Mouse (Mus musculus) neural tube, embryonic 15.5 days (tissue): ENCODE results near the gene Rpsa. TPM values are rescaled to one million over a fixed set of nuclear protein-coding genes. Genes with fewer than 3 reads are reported as not detected.

Experiments used
- ATAC-seq: fragments of 200-750 bp; cut with Nextera tagmentation; 2 replicates; pipeline ENCODE4 v1.8.0; 2017; ENCODE audit warnings: mild to moderate bottlenecking, moderate TSS enrichment, moderate library complexity; ENCODE audit not compliant: low FRiP score
- H3K27ac ChIP-seq: fragments of 300-500 bp; sonication (generic); replicated peaks from 2 replicates; pipeline ENCODE4 v1.5.1; 2015; ENCODE audit warnings: mild to moderate bottlenecking, inconsistent platforms
- H3K27me3 ChIP-seq: fragments of 300-500 bp; sonication (generic); replicated peaks from 2 replicates; pipeline ENCODE4 v1.6.1; 2015; ENCODE audit warnings: inconsistent platforms
- H3K36me3 ChIP-seq: fragments of 300-500 bp; sonication (generic); 2 replicates; pipeline ENCODE4 v1.6.1; 2015; ENCODE audit warnings: inconsistent platforms
- H3K4me1 ChIP-seq: fragments of 300-500 bp; sonication (generic); 2 replicates; pipeline ENCODE4 v1.6.1; 2015; ENCODE audit warnings: inconsistent platforms
- H3K4me2 ChIP-seq: fragments of 300-500 bp; sonication (generic); 2 replicates; pipeline ENCODE4 v1.6.1; 2015; ENCODE audit warnings: inconsistent platforms, mild to moderate bottlenecking, moderate library complexity
- H3K4me3 ChIP-seq: fragments of 300-500 bp; sonication (generic); replicated peaks from 2 replicates; pipeline ENCODE4 v1.5.1; 2015; ENCODE audit warnings: mild to moderate bottlenecking, inconsistent platforms
- H3K9ac ChIP-seq: fragments of 300-500 bp; sonication (generic); replicated peaks from 2 replicates; pipeline ENCODE4 v1.6.1; 2015; ENCODE audit warnings: mild to moderate bottlenecking, inconsistent platforms
- H3K9me3 ChIP-seq: fragments of 300-500 bp; sonication (generic); replicated peaks from 2 replicates; pipeline ENCODE4 v1.6.1; 2016; ENCODE audit warnings: inconsistent platforms
- WGBS: fragments of 180-500 bp; shearing (Covaris S2); methylation state at CpG from one replicate; pipeline ENCODE4 v1.1.7; 2015; ENCODE audit warnings: mixed read lengths; 5-methylcytosine and 5-hydroxymethylcytosine counted together
- polyA plus RNA-seq: library from polyadenylated mRNA; unstranded; fragments of >200 nt; fragmentation: Nextera tagmentation; extraction: Ambion mirVana; gene quantifications from 2 replicates; pipeline ENCODE4 v1.2.1, GENCODE M21; 2015

Gene Rpsa
- polyA plus RNA-seq, 1 experiment from 2014 or later = 830 TPM

DNA sequence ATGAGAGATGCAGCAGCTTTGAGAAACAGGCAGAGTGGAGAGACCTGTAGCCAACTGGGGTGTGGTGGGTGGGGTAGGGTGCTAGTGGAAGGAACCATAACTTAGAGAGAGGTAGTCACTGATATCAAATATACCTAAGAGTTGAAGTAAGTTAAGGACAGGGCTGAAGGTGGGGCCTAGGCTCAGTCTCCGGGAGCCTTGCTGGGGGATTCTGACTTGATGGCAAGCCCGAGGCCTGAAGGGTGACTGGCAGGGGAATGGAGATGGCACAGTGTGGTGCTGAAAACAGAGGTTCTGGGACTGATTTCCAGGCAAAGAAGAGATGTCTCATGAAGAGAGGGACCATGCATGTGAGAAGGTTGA is 12.7 kb upstream of the Rpsa start:
- H3K9ac ChIP-seq = no peak overlapping the region
- 96% methylated on average over 2 of the region's 2 CpGs for WGBS
- H3K27ac ChIP-seq = no peak overlapping the region
- no peak for ATAC-seq
- H3K4me1 ChIP-seq = peaks cover 7% of the 10 kb centered on the region
- H3K4me3 ChIP-seq = no peak overlapping the region
- no peaks in the 10 kb centered on the region for H3K27me3 ChIP-seq
- peaks cover 32% of the 10 kb centered on the region for H3K36me3 ChIP-seq
- H3K4me2 ChIP-seq = no peak overlapping the region
- H3K9me3 ChIP-seq = no peaks in the 10 kb centered on the region

DNA sequence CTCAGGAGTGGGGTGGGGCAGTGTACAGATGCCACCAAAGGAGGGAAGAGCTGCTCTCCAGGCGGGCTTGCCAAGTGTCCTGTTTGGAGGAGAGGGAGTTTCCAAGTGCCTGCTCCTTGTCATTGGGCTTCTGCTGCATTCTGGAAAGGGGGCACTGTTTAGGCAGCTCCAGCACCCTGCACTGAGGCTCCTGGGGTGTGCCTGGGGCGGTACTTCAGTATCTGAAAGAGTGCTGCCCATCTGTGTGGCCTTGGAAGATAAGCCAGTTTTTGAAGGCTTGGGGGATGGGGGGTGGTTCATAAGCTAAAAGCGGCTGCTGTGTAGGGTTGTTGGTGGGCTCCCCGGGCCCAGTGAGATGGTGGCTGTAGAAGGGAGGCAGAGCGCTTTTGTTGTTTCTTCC is 11.9 kb upstream of the Rpsa start:
- H3K4me1 ChIP-seq = peaks cover 7% of the 10 kb centered on the region
- no peak overlapping the region for H3K9ac ChIP-seq
- peaks cover 40% of the 10 kb centered on the region for H3K36me3 ChIP-seq
- H3K9me3 ChIP-seq = no peaks in the 10 kb centered on the region
- no peak overlapping the region for H3K4me3 ChIP-seq
- H3K27ac ChIP-seq = no peak overlapping the region
- no peak overlapping the region for H3K4me2 ChIP-seq
- H3K27me3 ChIP-seq = no peaks in the 10 kb centered on the region
- WGBS = 92% methylated on average over 5 of the region's 5 CpGs
- ATAC-seq = no peak

DNA sequence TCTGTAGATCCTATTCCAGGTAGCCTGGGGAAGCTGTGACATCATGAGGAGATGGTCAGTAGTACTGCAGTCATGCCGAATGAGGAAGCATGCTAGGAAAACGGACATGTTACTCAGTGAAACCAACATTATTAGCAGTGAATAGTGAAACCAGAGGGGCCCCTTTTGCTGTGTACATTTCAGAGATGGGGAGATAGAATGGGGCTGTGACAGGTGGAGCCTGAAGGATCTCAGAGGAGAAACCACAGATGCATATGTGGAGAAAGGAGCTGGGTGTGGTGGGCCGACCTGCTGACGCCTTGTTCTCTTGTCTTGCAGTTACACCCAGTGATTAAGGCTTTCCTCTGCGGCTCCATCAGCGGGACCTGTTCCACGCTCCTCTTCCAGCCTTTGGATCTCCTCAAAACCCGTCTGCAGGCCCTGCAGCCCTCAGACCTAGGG is 11.3 kb upstream of the Rpsa start:
- H3K27ac ChIP-seq = no peak overlapping the region
- no peaks in the 10 kb centered on the region for H3K9me3 ChIP-seq
- H3K9ac ChIP-seq = no peak overlapping the region
- no peak overlapping the region for H3K4me3 ChIP-seq
- no peaks in the 10 kb centered on the region for H3K27me3 ChIP-seq
- ATAC-seq = no peak
- 90% methylated on average over 8 of the region's 8 CpGs for WGBS
- peaks cover 4% of the 10 kb centered on the region for H3K4me1 ChIP-seq
- H3K36me3 ChIP-seq = peaks cover 46% of the 10 kb centered on the region
- H3K4me2 ChIP-seq = no peak overlapping the region

DNA sequence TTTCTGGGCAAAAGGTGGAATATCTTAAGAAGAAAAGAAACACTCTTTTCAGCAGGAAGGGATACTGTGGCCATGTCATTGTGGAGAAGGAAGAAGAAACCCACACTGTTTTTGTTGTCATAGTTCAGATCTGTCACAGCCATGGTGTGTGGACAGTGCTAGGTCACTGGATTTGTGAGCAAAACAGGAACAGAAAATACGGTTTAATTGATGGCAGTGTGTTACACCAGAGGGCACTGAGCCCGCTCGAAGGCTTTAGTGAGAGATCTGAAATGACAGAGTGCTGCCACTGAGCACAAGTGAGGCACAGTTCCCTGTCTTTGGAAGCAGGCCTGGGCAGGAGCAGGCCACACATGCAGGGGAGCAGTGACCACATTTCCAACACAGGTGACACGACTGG is 9.3 kb upstream of the Rpsa start:
- Histone ChIP-seq H3K9ac (no peak overlapping the region), H3K4me2 (no peak overlapping the region), H3K27me3 (no peaks in the 10 kb centered on the region), H3K36me3 (peaks cover 57% of the 10 kb centered on the region), H3K4me1 (no peaks in the 10 kb centered on the region), H3K27ac (no peak overlapping the region), H3K4me3 (no peak overlapping the region), H3K9me3 (no peaks in the 10 kb centered on the region)
- ATAC-seq = no peak
- WGBS = 92% methylated on average over 4 of the region's 4 CpGs

DNA sequence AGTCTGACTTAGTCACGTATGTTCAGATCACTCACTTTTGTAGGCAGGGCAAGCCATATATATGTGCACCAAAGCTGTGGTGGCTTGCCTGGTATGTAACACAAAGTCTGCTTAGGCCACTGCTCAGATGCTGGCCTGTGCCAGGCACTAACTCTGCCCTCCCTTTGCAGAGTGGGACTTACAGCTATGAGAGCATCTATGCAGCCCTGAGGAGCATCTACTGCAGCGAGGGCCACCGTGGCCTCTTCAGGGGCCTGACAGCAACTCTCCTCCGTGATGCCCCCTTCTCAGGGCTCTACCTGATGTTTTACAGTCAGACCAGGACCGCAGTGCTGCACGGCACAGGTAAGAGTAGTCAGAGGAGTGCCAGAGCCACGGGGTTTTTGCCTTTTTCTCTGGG is 7.0 kb upstream of the Rpsa start:
- Histone ChIP-seq H3K27ac (no peak overlapping the region), H3K27me3 (no peaks in the 10 kb centered on the region), H3K36me3 (peaks cover 69% of the 10 kb centered on the region), H3K4me2 (no peak overlapping the region), H3K9ac (no peak overlapping the region), H3K4me1 (no peaks in the 10 kb centered on the region), H3K4me3 (no peak overlapping the region), H3K9me3 (no peaks in the 10 kb centered on the region)
- no peak for ATAC-seq
- WGBS = 95% methylated on average over 7 of the region's 7 CpGs

DNA sequence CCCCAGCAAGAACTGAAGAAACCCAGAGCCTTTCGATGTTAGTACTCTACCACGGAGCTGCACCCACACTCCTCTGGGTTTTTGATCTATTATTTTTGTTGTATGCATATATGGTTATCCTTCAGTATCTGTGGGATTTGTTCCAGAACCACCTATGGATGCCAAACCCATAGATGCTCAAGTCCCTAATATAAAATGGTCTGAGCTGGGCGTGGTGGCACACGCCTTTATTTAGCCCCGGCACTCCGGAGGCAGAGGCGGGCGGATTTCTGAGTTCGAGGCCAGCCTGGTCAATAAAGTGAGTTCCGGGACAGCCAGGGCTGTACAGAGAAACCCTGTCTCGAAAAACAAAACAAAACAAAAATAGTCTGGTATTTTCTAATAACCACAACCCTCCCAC is 621 bp upstream of the Rpsa start:
- Histone ChIP-seq H3K4me1 (peaks cover 20% of the 10 kb centered on the region), H3K9me3 (no peaks in the 10 kb centered on the region), H3K4me2 (peak overlapping the region; percentile 65), H3K4me3 (peak overlapping the region; percentile 100), H3K27me3 (no peaks in the 10 kb centered on the region), H3K9ac (peak overlapping the region; percentile 50; the same call in 1 of the 2 replicates), H3K27ac (peak overlapping the region; percentile 87), H3K36me3 (peaks cover 50% of the 10 kb centered on the region)
- ATAC-seq = peak; percentile 19
- WGBS = 59% methylated on average over 11 of the region's 11 CpGs

DNA sequence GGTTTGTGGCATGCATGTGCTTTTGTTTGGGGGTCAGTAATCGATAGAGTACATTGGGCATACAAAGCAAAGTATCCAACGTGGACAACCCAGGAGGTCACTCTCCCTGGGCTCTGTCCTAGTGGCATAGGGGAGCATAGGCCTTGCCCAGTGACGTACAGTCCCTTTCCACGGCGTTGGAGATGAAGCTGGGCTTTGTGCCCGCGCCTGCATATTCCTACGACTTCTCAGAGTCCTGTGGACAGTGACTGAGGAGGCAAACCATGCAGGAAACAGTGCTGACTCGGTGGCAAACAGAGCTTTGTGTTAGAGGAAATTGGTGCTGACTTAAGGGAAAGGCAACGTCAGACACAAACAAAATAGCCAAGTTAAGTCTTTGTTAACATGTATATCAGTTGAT is 1.8 kb downstream of the Rpsa start:
- Histone ChIP-seq H3K9ac (peak overlapping the region; percentile 98; the same call in 1 of the 2 replicates), H3K27ac (no peak overlapping the region), H3K4me2 (peak overlapping the region; percentile 85), H3K4me3 (peak overlapping the region; percentile 100), H3K27me3 (no peaks in the 10 kb centered on the region), H3K9me3 (no peaks in the 10 kb centered on the region), H3K36me3 (peaks cover 43% of the 10 kb centered on the region), H3K4me1 (peaks cover 20% of the 10 kb centered on the region)
- WGBS = 75% methylated on average over 10 of the region's 10 CpGs
- no peak for ATAC-seq

DNA sequence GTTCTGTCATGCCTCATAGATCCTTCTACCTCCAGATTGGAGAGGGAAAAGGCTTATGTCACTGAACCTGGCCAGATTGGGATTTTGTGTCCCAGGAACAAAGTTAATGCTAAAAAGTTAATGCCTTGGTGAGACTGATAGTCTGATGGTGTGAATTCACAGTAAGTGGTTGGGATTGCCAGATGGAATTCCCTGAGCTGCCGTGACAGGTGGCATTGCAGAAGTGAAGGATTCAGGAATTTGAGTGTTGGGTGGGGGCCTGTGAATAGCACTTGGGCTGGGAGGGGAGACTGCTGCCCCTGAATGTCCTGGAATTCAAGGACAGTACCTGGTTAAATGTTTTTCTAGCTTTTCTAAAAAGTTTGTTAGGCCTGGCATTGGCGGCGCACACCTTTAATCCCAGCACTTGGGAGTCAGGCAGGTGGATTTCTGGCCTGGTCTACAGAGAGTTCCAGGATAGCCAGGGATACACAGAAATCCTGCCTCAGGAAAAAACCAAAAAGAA is 4.3 kb downstream of the Rpsa start:
- H3K27me3 ChIP-seq = no peaks in the 10 kb centered on the region
- no peak overlapping the region for H3K4me2 ChIP-seq
- no peak overlapping the region for H3K9ac ChIP-seq
- ATAC-seq = no peak
- no peaks in the 10 kb centered on the region for H3K9me3 ChIP-seq
- WGBS = 90% methylated on average over 3 of the region's 3 CpGs
- H3K36me3 ChIP-seq = peaks cover 42% of the 10 kb centered on the region
- no peak overlapping the region for H3K4me3 ChIP-seq
- peaks cover 19% of the 10 kb centered on the region for H3K4me1 ChIP-seq
- H3K27ac ChIP-seq = no peak overlapping the region

DNA sequence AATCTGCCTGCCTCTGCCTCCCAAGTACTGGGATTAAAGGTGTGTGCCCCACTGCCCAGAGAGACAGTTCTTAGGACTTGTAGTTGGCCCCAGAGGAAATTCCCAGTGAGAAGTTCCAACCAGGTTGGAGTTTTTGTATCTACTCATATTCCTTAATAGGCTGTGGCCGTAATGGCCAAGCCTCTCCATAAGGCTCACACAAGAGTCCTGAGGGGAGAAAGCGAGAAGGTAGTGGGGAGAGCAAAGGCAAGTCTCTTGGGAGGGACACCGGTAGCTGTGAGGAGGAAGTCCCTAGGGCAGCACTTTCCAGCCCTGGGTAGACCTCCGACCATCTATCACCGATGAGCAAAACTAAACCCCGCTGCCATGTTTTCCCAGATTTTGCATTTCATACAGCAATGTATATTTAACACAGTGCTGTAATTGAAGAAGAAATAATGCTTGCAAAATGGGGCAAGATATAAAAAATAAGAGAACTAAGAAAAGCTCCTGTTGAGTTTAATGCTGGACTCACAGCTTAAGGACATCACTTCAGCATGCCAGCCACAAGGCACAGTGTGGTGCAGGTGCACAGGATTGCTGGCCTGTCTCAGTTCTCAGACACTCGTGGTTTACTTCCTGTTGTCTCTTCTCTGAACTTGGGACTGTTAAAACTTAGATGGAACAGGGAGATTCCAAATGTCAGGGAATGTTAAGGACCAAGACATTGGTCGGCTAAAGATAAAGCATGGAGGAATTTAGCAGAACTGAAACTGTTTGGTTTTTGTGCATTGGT is 5.7 kb downstream of the Rpsa start:
- H3K9me3 ChIP-seq = no peaks in the 10 kb centered on the region
- peaks cover 16% of the 10 kb centered on the region for H3K4me1 ChIP-seq
- H3K27me3 ChIP-seq = no peaks in the 10 kb centered on the region
- H3K4me3 ChIP-seq = no peak overlapping the region
- no peak overlapping the region for H3K9ac ChIP-seq
- no peak overlapping the region for H3K4me2 ChIP-seq
- no peak for ATAC-seq
- H3K27ac ChIP-seq = no peak overlapping the region
- H3K36me3 ChIP-seq = peaks cover 42% of the 10 kb centered on the region
- 44% methylated on average over 8 of the region's 8 CpGs for WGBS

DNA sequence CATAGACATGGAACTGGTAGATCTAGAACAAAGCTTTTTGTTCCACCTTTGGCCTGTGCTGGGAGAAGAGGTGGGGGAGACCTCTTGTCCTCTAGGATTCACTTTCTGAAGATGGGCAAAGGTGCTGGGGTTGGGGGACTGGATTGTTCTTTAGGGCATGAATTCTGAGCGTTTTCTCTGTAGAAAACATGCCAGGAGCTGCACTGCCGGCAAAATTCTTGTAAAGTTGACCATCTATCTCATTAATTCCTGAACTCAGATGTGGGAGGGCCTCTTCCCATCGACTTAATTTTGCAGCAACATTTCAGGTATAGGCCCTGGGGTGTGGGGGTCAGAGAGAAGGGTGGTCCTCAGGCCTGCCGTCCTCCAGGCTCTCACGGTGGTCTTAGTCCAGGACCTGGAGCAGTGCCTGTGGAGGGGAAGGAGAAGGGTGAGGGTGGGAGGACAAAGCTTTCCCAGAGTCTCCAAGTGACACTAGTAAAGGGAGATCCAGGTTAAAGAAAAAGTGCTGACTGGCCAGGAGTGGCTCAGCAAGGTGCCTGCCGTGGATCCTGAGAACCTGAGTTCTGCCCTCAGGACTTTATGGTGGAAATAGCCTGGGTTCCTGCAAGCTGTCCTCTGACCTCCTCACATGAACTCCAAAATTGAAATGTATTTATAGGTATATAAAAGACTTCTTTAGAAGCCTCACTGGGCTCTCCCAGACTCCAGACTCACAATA is 6.4 kb downstream of the Rpsa start:
- Histone ChIP-seq H3K9me3 (no peaks in the 10 kb centered on the region), H3K4me3 (no peak overlapping the region), H3K27me3 (no peaks in the 10 kb centered on the region), H3K4me1 (peaks cover 8% of the 10 kb centered on the region), H3K27ac (no peak overlapping the region), H3K36me3 (peaks cover 39% of the 10 kb centered on the region), H3K9ac (no peak overlapping the region), H3K4me2 (no peak overlapping the region)
- ATAC-seq = no peak
- WGBS = 64% methylated on average over 6 of the region's 6 CpGs

DNA sequence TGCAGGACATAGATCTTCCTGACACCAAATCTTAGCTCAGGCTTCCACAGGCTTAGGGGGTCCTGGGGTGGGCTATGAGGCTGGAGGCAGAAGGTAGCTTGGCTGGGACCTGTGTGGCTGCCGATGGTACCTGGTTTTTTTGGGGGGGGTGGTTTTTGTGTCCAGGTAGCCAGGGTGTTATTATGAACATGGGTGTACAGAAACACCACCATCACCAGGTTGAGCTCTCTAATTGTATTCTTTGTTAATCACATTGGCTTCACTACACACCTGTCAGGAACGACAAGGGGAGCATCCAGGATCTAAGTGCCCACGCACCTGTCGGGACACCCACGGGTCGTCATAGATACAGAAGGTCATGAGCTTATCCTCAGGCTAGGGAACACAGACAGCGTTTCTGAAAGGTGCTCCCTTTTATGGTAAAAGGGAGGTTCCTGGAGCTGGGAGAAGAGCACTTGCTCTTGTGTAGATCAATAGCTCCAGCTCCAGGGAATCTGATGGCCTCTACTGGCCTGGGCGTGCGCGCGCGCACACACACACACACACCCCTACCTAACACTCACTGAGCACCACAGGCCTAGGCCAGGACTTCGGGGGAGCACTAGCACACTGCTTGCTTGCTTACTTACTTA is 7.2 kb downstream of the Rpsa start:
- no peak for ATAC-seq
- H3K4me3 ChIP-seq = no peak overlapping the region
- peaks cover under 1% of the 10 kb centered on the region for H3K4me1 ChIP-seq
- no peaks in the 10 kb centered on the region for H3K27me3 ChIP-seq
- H3K27ac ChIP-seq = no peak overlapping the region
- H3K36me3 ChIP-seq = peaks cover 32% of the 10 kb centered on the region
- no peak overlapping the region for H3K4me2 ChIP-seq
- 86% methylated on average over 13 of the region's 13 CpGs for WGBS
- no peak overlapping the region for H3K9ac ChIP-seq
- H3K9me3 ChIP-seq = no peaks in the 10 kb centered on the region

DNA sequence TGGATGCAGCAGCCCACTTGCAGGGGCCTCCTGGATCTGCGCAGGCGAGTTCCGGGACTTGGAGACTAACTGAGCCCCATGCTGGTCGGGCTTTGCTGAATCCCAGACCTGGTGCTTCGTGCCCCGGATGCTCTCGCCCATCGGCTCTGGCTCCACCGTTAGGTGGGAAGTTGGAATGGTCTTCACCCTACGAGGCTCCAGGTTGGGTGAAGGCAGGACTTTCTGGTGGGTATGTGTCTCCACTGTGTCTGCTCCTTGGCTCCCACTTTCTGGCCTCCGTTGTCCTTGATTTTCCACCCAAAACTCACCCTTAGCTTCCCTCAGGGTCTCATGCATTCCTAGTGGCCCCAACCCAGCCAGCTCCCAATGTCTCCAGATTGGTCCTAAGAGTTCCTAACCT is 8.0 kb downstream of the Rpsa start:
- Histone ChIP-seq H3K36me3 (peaks cover 27% of the 10 kb centered on the region), H3K27ac (no peak overlapping the region), H3K4me2 (no peak overlapping the region), H3K9me3 (no peaks in the 10 kb centered on the region), H3K9ac (no peak overlapping the region), H3K4me1 (no peaks in the 10 kb centered on the region), H3K4me3 (no peak overlapping the region), H3K27me3 (no peaks in the 10 kb centered on the region)
- WGBS = 93% methylated on average over 11 of the region's 11 CpGs
- no peak for ATAC-seq
